Mouse (Mus musculus) lung, adult 2 months (tissue): ENCODE results near the gene Pik3c2a.

ENCODE experiments used
- CTCF ChIP-seq: fragments of 200-500 bp; IDR thresholded peaks from 2 replicates; pipeline ENCODE4 v1.5.1; 2011; ENCODE audit warnings: mild to moderate bottlenecking, low read length, control low read depth; ENCODE audit not compliant: insufficient read depth
- POLR2A ChIP-seq: fragments of 200-500 bp; IDR thresholded peaks from 2 replicates; pipeline ENCODE4 v1.6.1; 2011; ENCODE audit warnings: low read depth, mild to moderate bottlenecking, control low read depth, low read length, borderline replicate concordance; ENCODE audit errors: extremely low read depth

- TF ChIP-seq CTCF (no peak), POLR2A (no peak)
Measured at GRCm38 (mm10) chr7:116331246-116331645, 112.0 kb downstream of the Pik3c2a start.
